ENCODE assay signal across 18 mouse cellular contexts in the genomic region with DNA sequence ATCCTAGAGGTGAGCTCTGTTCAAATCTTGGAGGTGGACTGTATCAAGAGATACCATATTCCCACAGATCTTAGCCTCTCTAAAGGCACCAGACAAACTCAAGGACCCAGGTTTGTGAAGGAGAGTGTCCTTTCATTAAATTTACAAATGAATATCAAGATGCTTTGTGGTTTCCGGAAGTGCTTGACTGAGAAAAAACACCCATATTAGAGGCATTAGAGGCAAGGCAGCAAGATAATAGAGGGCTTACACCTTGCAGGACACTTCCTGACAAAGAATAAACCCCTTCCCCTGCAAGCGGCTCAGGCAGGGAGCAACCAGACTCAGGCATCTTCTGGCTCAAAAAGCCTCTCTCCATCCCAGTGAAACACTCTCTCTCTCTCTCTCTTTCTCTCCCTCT.
"Had no signal": no experiment of that assay in that cellular context is flagged by ENCODE, and none has a peak within 500 bp of the region (broad histone marks: within the 10 kb centered on the region; RNA-seq: fewer than 3 reads in every experiment).

No protein-coding gene starts in this region.

- H3K27ac ChIP-seq: midbrain, embryonic 10.5 days; midbrain, embryonic 12.5 days; midbrain, embryonic 15.5 days; neural tube, embryonic 13.5 days; neural tube, embryonic 15.5 days; stomach, embryonic 15.5 days; stomach, postnatal 0 days had no signal

- H3K27me3 ChIP-seq: midbrain, embryonic 12.5 days; midbrain, embryonic 15.5 days; neural tube, embryonic 13.5 days; neural tube, embryonic 15.5 days; stomach, embryonic 15.5 days had no signal

- DNase-seq: lung, adult 18-20 months; lung, embryonic 14.5 days; lung, postnatal 10 days; lung, postnatal 4 days; retina, postnatal 1 day; right cerebral cortex, adult 18-20 months; right cerebral cortex, postnatal 14 days; thymus, adult 2 months; thymus, postnatal 25 days; thymus, postnatal 4 days had no signal

- H3K9ac ChIP-seq: lung, embryonic 14.5 days; midbrain, embryonic 12.5 days; midbrain, embryonic 15.5 days; neural tube, embryonic 13.5 days; neural tube, embryonic 15.5 days; stomach, embryonic 15.5 days had no signal

- H3K36me3 ChIP-seq: midbrain, embryonic 15.5 days; neural tube, embryonic 13.5 days; neural tube, embryonic 15.5 days; stomach, embryonic 15.5 days had no signal

- ATAC-seq: midbrain, embryonic 15.5 days had no signal

- H3K9me3 ChIP-seq: midbrain, embryonic 10.5 days; midbrain, embryonic 12.5 days; midbrain, embryonic 15.5 days; neural tube, embryonic 13.5 days; neural tube, embryonic 15.5 days; stomach, embryonic 15.5 days had no signal

- H3K4me3 ChIP-seq: midbrain, embryonic 10.5 days; midbrain, embryonic 12.5 days; midbrain, embryonic 15.5 days; myocyte; neural tube, embryonic 13.5 days; neural tube, embryonic 15.5 days; stomach, embryonic 15.5 days had no signal

- H3K4me2 ChIP-seq: lung, embryonic 14.5 days; midbrain, embryonic 12.5 days; midbrain, embryonic 15.5 days; neural tube, embryonic 13.5 days; neural tube, embryonic 15.5 days; stomach, embryonic 15.5 days had no signal
